Mouse (Mus musculus) erythroblast, embryonic 14.5 days (primary cell): ENCODE results near the gene Otud7b. TPM values are rescaled to one million over a fixed set of nuclear protein-coding genes. Genes with fewer than 3 reads are reported as not detected.
A peak's percentile ranks its signal among the peaks of the same experiment; 100 is the strongest.

Source experiments
- H3K27me3 ChIP-seq: 2 replicates; pipeline ENCODE4 v1.6.1; 2012; ENCODE audit warnings: inconsistent platforms; ENCODE audit not compliant: control insufficient read depth
- H3K36me3 ChIP-seq: 2 replicates; pipeline ENCODE4 v1.6.1; 2012; ENCODE audit warnings: mild to moderate bottlenecking, inconsistent platforms; ENCODE audit not compliant: control insufficient read depth
- H3K4me1 ChIP-seq: 2 replicates; pipeline ENCODE4 v1.6.1; 2012; ENCODE audit warnings: inconsistent platforms; ENCODE audit not compliant: control insufficient read depth
- H3K4me3 ChIP-seq: replicated peaks from 2 replicates; pipeline ENCODE3; 2012; ENCODE audit warnings: moderate library complexity, mild to moderate bottlenecking, inconsistent platforms
- H3K9me3 ChIP-seq: 2 replicates; pipeline ENCODE4 v1.6.1; 2012; ENCODE audit warnings: low read length, inconsistent platforms, mixed read lengths; ENCODE audit not compliant: control insufficient read depth
- GATA1 ChIP-seq: IDR thresholded peaks from 2 replicates; pipeline ENCODE4 v1.6.1; 2012; ENCODE audit warnings: low read length, inconsistent platforms, mixed read lengths
- TAL1 ChIP-seq: IDR thresholded peaks from 3 replicates; pipeline ENCODE4 v1.6.1; 2012; ENCODE audit warnings: low read length, inconsistent platforms, mixed read lengths
- polyA plus RNA-seq: library from polyadenylated mRNA; stranded (reverse); fragments of >175 nt; gene quantifications from 2 replicates; pipeline ENCODE4 v1.2.3, GENCODE M21; 2012

The Otud7b gene
- polyA plus RNA-seq: 0.93 and 1.3 TPM in 2 replicates

DNA sequence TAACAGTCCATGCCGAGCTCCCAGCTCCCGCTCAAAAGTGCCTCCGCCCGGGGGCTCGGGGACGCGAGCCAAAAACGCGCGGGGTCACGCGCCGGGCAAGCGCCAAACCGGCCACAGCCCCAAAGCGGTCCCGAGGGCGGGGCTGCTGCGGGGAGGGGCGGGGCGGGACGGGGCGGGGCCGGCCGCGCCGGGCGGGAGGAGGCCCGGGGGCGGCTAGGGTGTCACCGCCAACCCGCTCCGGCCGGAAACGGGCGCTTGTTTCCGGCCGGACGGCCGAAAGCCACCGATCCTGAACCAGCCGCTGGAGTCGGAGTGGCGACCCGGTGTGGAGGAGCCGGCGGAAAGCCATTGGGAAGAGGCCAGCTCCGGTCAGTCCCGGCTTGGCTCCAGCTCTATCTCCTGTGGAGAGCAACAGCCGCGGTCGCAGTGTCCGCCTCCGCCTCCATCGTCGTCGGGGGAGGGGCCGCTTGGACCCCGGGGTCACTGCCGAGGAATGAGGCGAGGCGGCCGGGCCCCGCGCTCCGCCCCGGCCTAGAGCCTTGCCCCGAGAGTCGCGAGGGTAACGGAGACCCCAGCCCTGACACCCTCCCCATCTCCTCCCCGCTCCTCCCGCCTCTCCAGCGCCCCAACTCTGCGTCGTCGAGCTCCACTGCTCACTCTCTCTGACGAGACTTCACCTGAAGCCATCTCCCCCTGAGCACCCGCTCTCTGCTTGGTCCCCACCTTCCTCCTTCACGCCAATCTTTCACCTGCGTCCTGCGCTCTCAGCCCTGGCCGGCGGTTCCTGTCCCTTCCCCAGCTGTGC is at the start of gene Otud7b:
Gene Otud7b (plus strand): TSS at position 267 of the 805 bp plus-strand sequence.
- H3K4me3 ChIP-seq: peak within 1 kb of the TSS; percentile 100
- no peak for TF ChIP-seq TAL1
- TF ChIP-seq GATA1: no peak
- H3K4me1 ChIP-seq: peaks cover 59% of the 10 kb centered on the region
- no peaks in the 10 kb centered on the region for H3K9me3 ChIP-seq
- H3K36me3 ChIP-seq: peaks cover 23% of the 10 kb centered on the region
- H3K27me3 ChIP-seq: peaks cover 5% of the 10 kb centered on the region

- Histone ChIP-seq H3K36me3 (peaks cover 44% of the 10 kb centered on the region), H3K4me3 (no peak overlapping the region), H3K27me3 (no peaks in the 10 kb centered on the region), H3K4me1 (peaks cover 26% of the 10 kb centered on the region), H3K9me3 (no peaks in the 10 kb centered on the region)
- TF ChIP-seq GATA1 (no peak), TAL1 (no peak)
These were observed 49.0 kb upstream of the Otud7b start for GRCm38 (mm10) chr3:96055294-96055693.

DNA sequence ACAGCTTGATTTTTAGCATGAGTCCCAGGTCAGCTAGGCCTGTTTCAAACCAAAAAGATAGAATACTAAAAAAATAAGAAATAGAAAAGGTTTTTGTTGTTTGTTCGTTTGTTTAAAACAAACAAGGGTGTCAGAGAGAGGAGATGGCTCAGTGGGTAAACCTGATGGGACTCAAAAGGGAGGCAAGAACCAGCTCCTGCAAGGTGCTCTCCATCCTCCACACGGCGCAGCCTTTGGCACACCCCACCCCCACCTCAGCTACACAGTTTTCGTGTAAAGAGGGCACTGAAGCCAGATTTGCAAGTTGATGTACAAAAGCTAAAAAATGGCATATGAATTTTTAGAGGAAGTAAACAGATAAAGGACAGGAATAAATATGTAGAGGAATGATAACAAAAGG is 48.3 kb upstream of the Otud7b start:
- Histone ChIP-seq H3K4me3 (no peak overlapping the region), H3K36me3 (peaks cover 37% of the 10 kb centered on the region), H3K9me3 (no peaks in the 10 kb centered on the region), H3K4me1 (peaks cover 26% of the 10 kb centered on the region), H3K27me3 (no peaks in the 10 kb centered on the region)
- no peak for TF ChIP-seq TAL1

DNA sequence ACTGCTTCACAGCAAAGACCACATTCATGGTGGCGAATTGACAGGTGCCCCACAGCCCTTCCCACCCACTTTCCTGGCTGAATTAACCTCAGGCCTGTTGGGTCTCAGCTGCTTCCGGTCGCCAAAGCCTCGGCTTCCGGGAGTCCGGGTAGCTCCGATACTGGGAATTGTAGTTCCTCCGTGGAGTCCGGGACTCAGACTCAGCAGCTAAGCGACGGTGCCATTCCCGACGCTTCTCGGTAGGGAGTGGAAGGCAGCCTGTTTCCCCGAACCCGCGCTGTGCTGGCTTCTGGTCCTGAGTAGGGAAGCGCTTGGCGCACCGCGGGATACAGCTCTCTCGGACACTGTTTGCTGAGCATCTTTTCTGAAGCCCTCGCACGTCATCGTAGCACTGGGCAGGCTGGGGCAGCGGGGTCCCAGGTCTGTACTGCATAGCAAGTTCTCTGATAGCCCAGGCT is 46.6 kb upstream of the Otud7b start:
- TF ChIP-seq GATA1 (no peak), TAL1 (no peak)
- no peaks in the 10 kb centered on the region for H3K9me3 ChIP-seq
- H3K4me1 ChIP-seq: peaks cover 27% of the 10 kb centered on the region
- peak overlapping the region; percentile 83 for H3K4me3 ChIP-seq
- peaks cover 26% of the 10 kb centered on the region for H3K36me3 ChIP-seq
- no peaks in the 10 kb centered on the region for H3K27me3 ChIP-seq

DNA sequence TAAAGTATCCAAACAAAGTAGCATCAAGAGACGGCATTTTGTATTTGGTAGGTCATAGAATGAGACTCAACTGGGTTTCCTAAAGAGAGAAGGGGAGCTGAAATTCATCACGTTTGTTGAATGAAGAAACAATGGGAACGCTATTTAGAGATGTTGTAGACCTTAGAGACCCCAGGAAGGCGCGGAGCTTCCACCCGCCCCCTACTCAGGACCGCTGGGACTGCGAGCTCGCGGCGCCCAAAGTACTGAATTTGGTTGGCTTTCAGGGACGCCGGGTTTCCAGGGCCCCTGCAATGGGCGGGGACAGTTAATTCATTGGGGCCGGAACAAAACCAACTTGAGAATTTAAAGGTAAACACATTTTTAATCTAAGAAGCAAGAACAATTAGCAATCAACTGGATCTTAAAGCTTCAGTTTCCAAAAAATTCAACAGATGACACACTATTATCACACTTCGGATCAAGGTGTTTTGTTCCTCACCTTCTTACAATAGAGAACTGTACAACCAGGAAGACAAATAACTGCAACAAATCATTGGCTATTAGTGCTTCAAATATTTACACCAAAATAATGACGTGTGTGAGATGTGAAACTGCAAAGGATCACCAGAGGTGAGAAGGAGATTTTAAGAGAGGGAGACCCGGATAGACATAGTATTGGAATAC is 46.0 kb upstream of the Otud7b start, which contains the start of gene Vps45:
Gene Vps45 (minus strand): TSS at position 236 of the 666 bp plus-strand sequence.
- Histone ChIP-seq H3K9me3 (no peaks in the 10 kb centered on the region), H3K4me3 (peak within 1 kb of the TSS; percentile 83), H3K36me3 (peaks cover 23% of the 10 kb centered on the region), H3K4me1 (peaks cover 28% of the 10 kb centered on the region), H3K27me3 (no peaks in the 10 kb centered on the region)
- TF ChIP-seq GATA1 (no peak), TAL1 (no peak)

DNA sequence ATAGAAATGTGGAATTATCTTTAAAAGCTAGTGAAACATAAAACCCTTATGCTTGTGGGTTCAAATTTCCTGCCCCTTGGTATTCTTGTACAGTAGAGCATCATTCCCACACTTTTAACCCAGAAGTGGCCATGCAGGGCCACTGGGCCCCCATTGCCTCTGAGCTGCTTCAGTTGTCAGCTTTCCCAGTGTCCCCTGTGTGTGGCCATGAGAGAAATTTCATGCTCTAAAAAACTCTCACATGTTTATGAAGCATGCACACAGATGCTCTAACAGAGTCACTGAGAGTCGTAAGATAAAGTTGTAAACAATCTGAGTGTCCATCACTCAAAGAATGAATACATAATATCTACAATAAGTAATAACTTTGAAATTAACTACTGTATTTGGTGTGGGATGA is 44.2 kb upstream of the Otud7b start:
- TF ChIP-seq GATA1: no peak
- no peak for TF ChIP-seq TAL1
- Histone ChIP-seq H3K9me3 (no peaks in the 10 kb centered on the region), H3K27me3 (no peaks in the 10 kb centered on the region), H3K36me3 (peaks cover 16% of the 10 kb centered on the region), H3K4me1 (peaks cover 28% of the 10 kb centered on the region), H3K4me3 (no peak overlapping the region)

GRCm38 (mm10) chr3:96063299-96063698 is 41.0 kb upstream of the Otud7b start:
- TF ChIP-seq GATA1 (no peak), TAL1 (no peak)

GRCm38 (mm10) chr3:96064217-96064616 is 40.1 kb upstream of the Otud7b start:
- no peak overlapping the region for H3K4me3 ChIP-seq
- peaks cover 9% of the 10 kb centered on the region for H3K4me1 ChIP-seq
- H3K9me3 ChIP-seq: no peaks in the 10 kb centered on the region
- no peak for TF ChIP-seq GATA1
- TF ChIP-seq TAL1: no peak
- no peaks in the 10 kb centered on the region for H3K36me3 ChIP-seq
- no peaks in the 10 kb centered on the region for H3K27me3 ChIP-seq

More at GRCm38 (mm10) chr3:96063299-96063698, 41.0 kb upstream of the Otud7b start:
- Histone ChIP-seq H3K9me3 (no peaks in the 10 kb centered on the region), H3K4me3 (no peak overlapping the region), H3K4me1 (peaks cover 13% of the 10 kb centered on the region), H3K27me3 (no peaks in the 10 kb centered on the region), H3K36me3 (no peaks in the 10 kb centered on the region)

DNA sequence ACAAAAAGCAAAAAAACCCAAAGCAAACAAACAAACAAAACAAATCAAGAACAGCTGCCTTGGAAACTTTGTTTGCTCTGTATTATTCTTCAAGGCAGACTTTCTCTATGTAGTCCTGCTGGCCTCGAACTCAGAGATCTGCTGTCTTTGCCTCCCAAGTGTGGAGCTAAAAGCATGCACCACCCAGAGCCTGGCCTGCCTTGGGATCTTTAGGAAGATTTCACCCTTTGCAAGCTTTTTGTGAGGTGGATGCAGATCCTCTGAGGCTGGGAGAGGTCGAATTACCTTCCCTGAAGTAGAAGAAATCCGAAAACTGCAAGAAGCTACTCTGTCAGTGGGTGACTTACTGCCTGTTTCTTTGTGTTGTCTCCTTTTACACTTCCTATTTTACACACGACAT is 39.2 kb upstream of the Otud7b start:
- no peaks in the 10 kb centered on the region for H3K36me3 ChIP-seq
- H3K4me3 ChIP-seq: no peak overlapping the region

More for the DNA sequence above, 39.2 kb upstream of the Otud7b start:
- H3K27me3 ChIP-seq: no peaks in the 10 kb centered on the region
- H3K4me1 ChIP-seq: peaks cover 8% of the 10 kb centered on the region; the same call in 1 of the 2 replicates
- H3K9me3 ChIP-seq: no peaks in the 10 kb centered on the region
- no peak for TF ChIP-seq GATA1
- no peak for TF ChIP-seq TAL1
